ENCODE assay signal across 20 mouse cellular contexts in genomic region chr2:129632324-129632723, GRCm38 (mm10). TPM values are rescaled to one million over a fixed set of nuclear protein-coding genes. Genes with fewer than 3 reads are reported as not detected.
A peak's percentile ranks its signal among the peaks of the same experiment; 100 is the strongest.
DNase-seq lines count a peak whose midpoint lies in the region; ATAC-seq and TF ChIP-seq lines count a peak whose summit lies in the region.
"Had no signal": no experiment of that assay in that cellular context is flagged by ENCODE, and none has a peak within 500 bp of the region (broad histone marks: within the 10 kb centered on the region; RNA-seq: fewer than 3 reads in every experiment).

No protein-coding gene starts in this region.

- no peaks in the 10 kb centered on the region for H3K27me3 ChIP-seq in lung, postnatal 0 days (replicated peaks; ENCODE audit: insufficient read depth, low read length)
- H3K27me3 ChIP-seq in stomach, postnatal 0 days (ENCODE audit: control insufficient read depth, insufficient read depth, low read length) = no peaks in the 10 kb centered on the region
- H3K27me3 ChIP-seq: CH12.LX; forebrain, embryonic 12.5 days; heart, embryonic 12.5 days; hindbrain, embryonic 13.5 days; Patski had no signal

- H3K4me3 ChIP-seq in lung, postnatal 0 days (ENCODE audit: low read depth, low read length) = no peak overlapping the region
- no peak overlapping the region for H3K4me3 ChIP-seq in stomach, postnatal 0 days (ENCODE audit: low read depth, low read length)
- H3K4me3 ChIP-seq: forebrain, embryonic 12.5 days; heart, embryonic 12.5 days; hindbrain, embryonic 13.5 days had no signal

- no peaks in the 10 kb centered on the region for H3K9me3 ChIP-seq in lung, postnatal 0 days (ENCODE audit: low read length)
- H3K9me3 ChIP-seq in stomach, postnatal 0 days (ENCODE audit: control insufficient read depth, low read length) = no peaks in the 10 kb centered on the region
- H3K9me3 ChIP-seq: forebrain, embryonic 12.5 days; heart, embryonic 12.5 days; hindbrain, embryonic 13.5 days had no signal

- H3K27ac ChIP-seq in lung, postnatal 0 days (ENCODE audit: low read length) = 0 out of 2 replicates have a peak overlapping the region, but pooled peaks have one; percentile 44
- peak overlapping the region; percentile 84 for H3K27ac ChIP-seq in stomach, postnatal 0 days (replicated peaks)
- H3K27ac ChIP-seq: forebrain, embryonic 12.5 days; hindbrain, embryonic 13.5 days; hindbrain, postnatal 0 days had no signal

- H3K9ac ChIP-seq in lung, postnatal 0 days (replicated peaks; ENCODE audit: low read depth) = no peak overlapping the region
- no peak overlapping the region for H3K9ac ChIP-seq in stomach, postnatal 0 days (ENCODE audit: low read length)
- H3K9ac ChIP-seq: forebrain, embryonic 12.5 days; heart, embryonic 12.5 days; hindbrain, embryonic 13.5 days had no signal

- H3K36me3 ChIP-seq in lung, postnatal 0 days (ENCODE audit: insufficient read depth, low read length) = no peaks in the 10 kb centered on the region
- H3K36me3 ChIP-seq in stomach, postnatal 0 days (ENCODE audit: control insufficient read depth, insufficient read depth, low read length) = no peaks in the 10 kb centered on the region

- no peak overlapping the region for H3K4me2 ChIP-seq in lung, postnatal 0 days (replicated peaks; ENCODE audit: low read depth, low read length)
- no peak overlapping the region for H3K4me2 ChIP-seq in stomach, postnatal 0 days (replicated peaks; ENCODE audit: low read depth)
- H3K4me2 ChIP-seq: forebrain, embryonic 12.5 days; heart, embryonic 12.5 days; hindbrain, embryonic 13.5 days had no signal

- intact Hi-C loops in heart, postnatal 10 days (cut with DNase I) = loop anchor here (5.0 kb wide), 1 partner anchor 40 kb away; the partner anchor contains the start of gene Sirpa

- peak; percentile 5 for DNase-seq in cerebellum, adult 9-11 months
- no peak for DNase-seq in cerebellum, adult 11-12 months
- DNase-seq in heart, adult 11 months = peak; percentile 81
- no peak for DNase-seq in heart, postnatal 10 days
- no peak for DNase-seq in lung, postnatal 0 days (ENCODE audit: low spot score)
- no peak for DNase-seq in lung, adult 18-20 months
- DNase-seq in stomach, postnatal 0 days (ENCODE audit: low spot score) = no peak
- DNase-seq in B cell, adult 2 months = no peak
- DNase-seq: adrenal gland, postnatal 14 days; cerebellum, adult 8-10 months; gastrocnemius, postnatal 36 days; kidney, adult 11 months had no signal

- peaks cover 4% of the 10 kb centered on the region; the same call in 1 of the 2 replicates for H3K4me1 ChIP-seq in lung, postnatal 0 days (ENCODE audit: insufficient read depth, low read depth, low read length)
- H3K4me1 ChIP-seq in stomach, postnatal 0 days (replicated peaks; ENCODE audit: control insufficient read depth, insufficient read depth) = no peaks in the 10 kb centered on the region; the same call in 1 of the 2 replicates
- H3K4me1 ChIP-seq: forebrain, embryonic 12.5 days; hindbrain, embryonic 13.5 days had no signal

- no peak for ATAC-seq in lung, postnatal 0 days
- no peak for ATAC-seq in stomach, postnatal 0 days (ENCODE audit: low FRiP score, low TSS enrichment)
- ATAC-seq: activated CD4-positive, CD25-positive, alpha-beta regulatory T cell, adult 4 months; forebrain, embryonic 16.5 days; hindbrain, postnatal 0 days had no signal

- TF ChIP-seq EP300 in lung, postnatal 0 days (IDR thresholded peaks at IDR 0.05) = no peak
- TF ChIP-seq EP300 in stomach, postnatal 0 days (optimal IDR thresholded peaks at IDR 0.05) = no peak

- no peak for TF ChIP-seq CTCF in lung, postnatal 0 days (IDR thresholded peaks at IDR 0.05)
- no peak for TF ChIP-seq CTCF in stomach, postnatal 0 days (IDR thresholded peaks at IDR 0.05; ENCODE audit: low read depth)

- 95% methylated on average over 7 of the region's 7 CpGs for WGBS in lung, postnatal 0 days
- WGBS in stomach, postnatal 0 days = 91% methylated on average over 7 of the region's 7 CpGs

RNA-seq across cellular contexts. Expression of gene Sirpa, which starts 39.7 kb away (rescaled TPM):
- total RNA-seq in heart, postnatal 10 days (2021) = 10 to 100 TPM; 22.9 to 28.6 TPM
- polyA plus RNA-seq in lung, postnatal 0 days (2015; fragmentation: Nextera tagmentation; extraction: Ambion mirVana) = 30.1 and 35.4 TPM in 2 replicates
- 13.2 and 14.7 TPM in 2 replicates for polyA plus RNA-seq in stomach, postnatal 0 days (2015; fragmentation: Nextera tagmentation; extraction: Ambion mirVana)

Comparison
In these comparisons a context has a peak if more than half of its experiments do, and no peak if none do; other contexts are left out.
1. DNase-seq: peak in cerebellum, adult 9-11 months (single experiment) and heart, adult 11 months (single experiment); none in cerebellum, adult 11-12 months (single experiment), heart, postnatal 10 days (0 of 2), lung, postnatal 0 days (single experiment), lung, adult 18-20 months (0 of 2), stomach, postnatal 0 days (single experiment) and B cell, adult 2 months (0 of 2).